19 mouse cellular contexts compared by ENCODE assay signal in genomic region chr4:82439813-82440212, GRCm38 (mm10).
DNase-seq lines count a peak whose midpoint lies in the region; ATAC-seq and TF ChIP-seq lines count a peak whose summit lies in the region.
"Had no signal": no experiment of that assay in that cellular context is flagged by ENCODE, and none has a peak within 500 bp of the region (broad histone marks: within the 10 kb centered on the region; RNA-seq: fewer than 3 reads in every experiment).

No protein-coding gene starts in this region.

- WGBS in heart, embryonic 12.5 days: 51% methylated on average over 8 of the region's 8 CpGs
- 40% methylated on average over 8 of the region's 8 CpGs for WGBS in kidney, embryonic 14.5 days
- 30% methylated on average over 8 of the region's 8 CpGs for WGBS in lung, embryonic 14.5 days
- 33% methylated on average over 8 of the region's 8 CpGs for WGBS in stomach, embryonic 15.5 days

- no peak for DNase-seq in heart, postnatal 10 days
- no peak for DNase-seq in kidney, postnatal 25 days
- peak; percentile 92 for DNase-seq in lung, embryonic 14.5 days
- DNase-seq in lung, postnatal 10 days: no peak
- DNase-seq: adrenal gland, postnatal 25 days; cerebellum, adult 11 months; cerebellum, postnatal 14 days; kidney, adult 11 months; midbrain, embryonic 14.5 days; spleen, adult 18-20 months had no signal

- ATAC-seq in heart, embryonic 12.5 days (ENCODE audit: insufficient number of reproducible peaks, low FRiP score): no peak
- ATAC-seq in kidney, embryonic 14.5 days (ENCODE audit: low FRiP score, low TSS enrichment): 0 out of 2 replicates have a peak, but pooled peaks have one; percentile 44
- peak; percentile 72 for ATAC-seq in lung, embryonic 14.5 days (ENCODE audit: insufficient read depth)
- ATAC-seq in stomach, embryonic 15.5 days (ENCODE audit: insufficient read depth, low FRiP score, low read depth): 0 out of 2 replicates have a peak, but pooled peaks have one; percentile 37
- ATAC-seq: forebrain, embryonic 14.5 days had no signal

- H3K27me3 ChIP-seq in heart, embryonic 12.5 days (replicated peaks): no peaks in the 10 kb centered on the region
- H3K27me3 ChIP-seq in kidney, embryonic 14.5 days (ENCODE audit: control insufficient read depth, insufficient read depth, low read length): no peaks in the 10 kb centered on the region
- H3K27me3 ChIP-seq in lung, embryonic 14.5 days (ENCODE audit: insufficient read depth, low read length): no peaks in the 10 kb centered on the region
- no peaks in the 10 kb centered on the region for H3K27me3 ChIP-seq in stomach, embryonic 15.5 days (replicated peaks)
- H3K27me3 ChIP-seq: CH12.LX; embryonic facial prominence, embryonic 13.5 days; limb, embryonic 13.5 days; liver, embryonic 15.5 days; neural tube, embryonic 13.5 days had no signal

- H3K36me3 ChIP-seq in heart, embryonic 12.5 days: no peaks in the 10 kb centered on the region
- no peaks in the 10 kb centered on the region for H3K36me3 ChIP-seq in kidney, embryonic 14.5 days (ENCODE audit: control insufficient read depth, insufficient read depth, low read length)
- H3K36me3 ChIP-seq in lung, embryonic 14.5 days (ENCODE audit: insufficient read depth): no peaks in the 10 kb centered on the region
- no peaks in the 10 kb centered on the region for H3K36me3 ChIP-seq in stomach, embryonic 15.5 days
- H3K36me3 ChIP-seq: embryonic facial prominence, embryonic 13.5 days; limb, embryonic 13.5 days; liver, embryonic 15.5 days; neural tube, embryonic 13.5 days had no signal

- H3K4me1 ChIP-seq in heart, embryonic 12.5 days (replicated peaks): peaks cover 81% of the 10 kb centered on the region
- peaks cover 26% of the 10 kb centered on the region for H3K4me1 ChIP-seq in kidney, embryonic 14.5 days (ENCODE audit: control insufficient read depth, insufficient read depth, low read length)
- peaks cover 70% of the 10 kb centered on the region for H3K4me1 ChIP-seq in lung, embryonic 14.5 days (ENCODE audit: insufficient read depth)
- peaks cover 38% of the 10 kb centered on the region for H3K4me1 ChIP-seq in stomach, embryonic 15.5 days

- intact Hi-C loops in heart, postnatal 10 days (cut with DNase I): loop anchor here (5.0 kb wide), 1 partner anchor 32 kb away; no protein-coding TSS in a partner anchor

- no peak for TF ChIP-seq CTCF in lung, embryonic 14.5 days (IDR thresholded peaks at IDR 0.05; ENCODE audit: low read depth)

- no peaks in the 10 kb centered on the region for H3K9me3 ChIP-seq in heart, embryonic 12.5 days (replicated peaks)
- H3K9me3 ChIP-seq in kidney, embryonic 14.5 days (ENCODE audit: control insufficient read depth, low read length): no peaks in the 10 kb centered on the region
- H3K9me3 ChIP-seq in lung, embryonic 14.5 days (ENCODE audit: low read depth, low read length): no peaks in the 10 kb centered on the region
- no peaks in the 10 kb centered on the region for H3K9me3 ChIP-seq in stomach, embryonic 15.5 days
- H3K9me3 ChIP-seq: embryonic facial prominence, embryonic 13.5 days; limb, embryonic 13.5 days; liver, embryonic 15.5 days; neural tube, embryonic 13.5 days had no signal

- H3K27ac ChIP-seq in heart, embryonic 12.5 days (ENCODE audit: poor library complexity, severe bottlenecking): 0 out of 2 replicates have a peak overlapping the region, but pooled peaks have one; percentile 15
- no peak overlapping the region; the same call in 1 of the 2 replicates for H3K27ac ChIP-seq in kidney, embryonic 14.5 days (ENCODE audit: low read depth, low read length)
- H3K27ac ChIP-seq in lung, embryonic 14.5 days (ENCODE audit: low read depth): peak overlapping the region; percentile 82
- H3K27ac ChIP-seq in stomach, embryonic 15.5 days: no peak overlapping the region; the same call in 1 of the 2 replicates
- H3K27ac ChIP-seq: embryonic facial prominence, embryonic 13.5 days; limb, embryonic 13.5 days; liver, embryonic 15.5 days; neural tube, embryonic 13.5 days had no signal

- no peak overlapping the region for H3K4me3 ChIP-seq in heart, embryonic 12.5 days
- H3K4me3 ChIP-seq in kidney, embryonic 14.5 days (ENCODE audit: low read length): no peak overlapping the region
- H3K4me3 ChIP-seq in lung, embryonic 14.5 days (ENCODE audit: low read depth, low read length): no peak overlapping the region
- no peak overlapping the region for H3K4me3 ChIP-seq in stomach, embryonic 15.5 days (replicated peaks)
- H3K4me3 ChIP-seq: embryonic facial prominence, embryonic 13.5 days; limb, embryonic 13.5 days; liver, embryonic 15.5 days; neural tube, embryonic 13.5 days had no signal

- no peak overlapping the region for H3K4me2 ChIP-seq in heart, embryonic 12.5 days
- no peak overlapping the region for H3K4me2 ChIP-seq in kidney, embryonic 14.5 days (replicated peaks; ENCODE audit: low read depth, low read length)
- H3K4me2 ChIP-seq in lung, embryonic 14.5 days: peak overlapping the region; percentile 13
- no peak overlapping the region for H3K4me2 ChIP-seq in stomach, embryonic 15.5 days
- H3K4me2 ChIP-seq: embryonic facial prominence, embryonic 13.5 days; limb, embryonic 13.5 days; liver, embryonic 15.5 days; neural tube, embryonic 13.5 days had no signal

- no peak overlapping the region for H3K9ac ChIP-seq in heart, embryonic 12.5 days
- H3K9ac ChIP-seq in kidney, embryonic 14.5 days (ENCODE audit: low read depth, low read length): no peak overlapping the region
- H3K9ac ChIP-seq in lung, embryonic 14.5 days: no peak overlapping the region
- no peak overlapping the region for H3K9ac ChIP-seq in stomach, embryonic 15.5 days
- H3K9ac ChIP-seq: embryonic facial prominence, embryonic 13.5 days; limb, embryonic 13.5 days; liver, embryonic 15.5 days; neural tube, embryonic 13.5 days had no signal

Comparison
In these comparisons a context has a peak if more than half of its experiments do, and no peak if none do; other contexts are left out.
1. H3K27ac ChIP-seq: peak in heart, embryonic 12.5 days (single experiment) and lung, embryonic 14.5 days (single experiment); none in kidney, embryonic 14.5 days (single experiment) and stomach, embryonic 15.5 days (single experiment).